Mouse (Mus musculus): ENCODE results near the gene Arhgef10l.

DNA sequence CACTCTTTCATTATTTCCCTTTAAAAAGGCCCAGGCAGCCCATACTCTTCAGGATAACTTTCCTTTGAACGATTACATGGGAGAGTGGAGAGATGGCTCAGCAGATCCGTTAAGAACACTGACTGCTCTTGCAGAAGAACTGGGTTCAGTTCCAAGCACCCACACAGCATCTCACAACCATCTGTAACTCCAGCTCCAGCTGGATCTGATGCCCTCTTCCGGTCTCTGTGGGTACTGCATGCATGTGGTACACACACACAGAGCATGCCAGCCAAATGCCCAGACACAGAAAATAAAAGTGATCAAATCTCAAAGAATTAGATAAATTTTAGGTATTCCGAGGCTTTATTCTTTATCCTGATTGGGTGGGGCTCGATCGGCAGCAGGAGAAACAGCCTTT, 115.1 kb downstream of the Arhgef10l start:
- TF ChIP-seq UBTF (IDR thresholded peaks at IDR 0.05; ENCODE audit: borderline replicate concordance, insufficient read depth, low read depth, low read length): no peak
- no peak for TF ChIP-seq EP300 (IDR thresholded peaks at IDR 0.05; ENCODE audit: low read depth in 1 of 2, low read length in 2 of 2)
- TF ChIP-seq KAT2A (conservative IDR thresholded peaks at IDR 0.05; ENCODE audit: low read depth, low read length): no peak
- TF ChIP-seq CTCF (IDR thresholded peaks at IDR 0.05 in 2 of 3, conservative IDR thresholded peaks at IDR 0.05 in 1 of 3; ENCODE audit: control insufficient read depth in 1 of 3, insufficient read depth in 1 of 3, low read depth in 2 of 3, low read length in 3 of 3, poor library complexity in 1 of 3, severe bottlenecking in 1 of 3): peak; percentile 36 to 62 (median 39)
- no peak for TF ChIP-seq CHD2 (IDR thresholded peaks at IDR 0.05; ENCODE audit: low read length)
